Mouse (Mus musculus) intestine, embryonic 14.5 days (tissue): ENCODE data around the gene Hist1h3f. TPM values are rescaled to one million over a fixed set of nuclear protein-coding genes. Genes with fewer than 3 reads are reported as not detected.
"Not testable (repeated sequence)": the region's sequence is repeated elsewhere in the genome, so short reads cannot be mapped to it uniquely, and the experiment has no call there.

Source experiments
- ATAC-seq: fragments of 200-750 bp; cut with Nextera tagmentation; replicated peaks from 2 replicates; pipeline ENCODE4 v1.8.0; 2017; ENCODE audit warnings: low read depth, moderate number of reproducible peaks, moderate TSS enrichment, moderate library complexity; ENCODE audit not compliant: low FRiP score, low TSS enrichment
- DNase-seq: peaks from one replicate; pipeline ENCODE4 v3.0.0-alpha.2; 2018; ENCODE audit warnings: low spot score
- H3K27ac ChIP-seq: fragments of 300-500 bp; sonication (generic); 2 replicates; pipeline ENCODE4 v1.5.1; 2014; ENCODE audit warnings: low read depth, mild to moderate bottlenecking, control low read depth
- H3K27me3 ChIP-seq: fragments of 300-500 bp; sonication (generic); replicated peaks from 2 replicates; pipeline ENCODE4 v1.6.1; 2014; ENCODE audit warnings: low read length, control low read depth; ENCODE audit not compliant: control insufficient read depth, insufficient read depth
- H3K36me3 ChIP-seq: fragments of 300-500 bp; sonication (generic); 2 replicates; pipeline ENCODE4 v1.6.1; 2014; ENCODE audit warnings: low read length, control low read depth; ENCODE audit not compliant: control insufficient read depth, insufficient read depth
- H3K4me1 ChIP-seq: fragments of 300-500 bp; sonication (generic); replicated peaks from 2 replicates; pipeline ENCODE4 v1.6.1; 2014; ENCODE audit warnings: low read length, control low read depth, mixed read lengths; ENCODE audit not compliant: control insufficient read depth, insufficient read depth
- H3K4me2 ChIP-seq: fragments of 300-500 bp; sonication (generic); 2 replicates; pipeline ENCODE4 v1.6.1; 2014; ENCODE audit warnings: low read length
- H3K4me3 ChIP-seq: fragments of 300-500 bp; sonication (generic); 2 replicates; pipeline ENCODE4 v1.5.1; 2014; ENCODE audit warnings: low read depth, low read length, control low read depth, mixed read lengths
- H3K9ac ChIP-seq: fragments of 300-500 bp; sonication (generic); 2 replicates; pipeline ENCODE4 v1.6.1; 2014; ENCODE audit warnings: mild to moderate bottlenecking, low read length
- H3K9me3 ChIP-seq: fragments of 300-500 bp; sonication (generic); 2 replicates; pipeline ENCODE4 v1.6.1; 2016; ENCODE audit warnings: low read length, control low read depth; ENCODE audit not compliant: control insufficient read depth
- WGBS: fragments of 180-500 bp; shearing (Covaris S2); extraction: QIAGEN DNeasy Blood & Tissue Kit; methylation state at CpG from one replicate; pipeline ENCODE4 v1.1.7; 2014; 5-methylcytosine and 5-hydroxymethylcytosine counted together
- polyA plus RNA-seq: library from polyadenylated mRNA; unstranded; fragments of >200 nt; fragmentation: Nextera tagmentation; extraction: Ambion mirVana; gene quantifications from 2 replicates; pipeline ENCODE4 v1.2.1, GENCODE M21; 2014

Gene Hist1h3f
- polyA plus RNA-seq, 1 experiment from 2014 or later = 1.1 TPM

DNA sequence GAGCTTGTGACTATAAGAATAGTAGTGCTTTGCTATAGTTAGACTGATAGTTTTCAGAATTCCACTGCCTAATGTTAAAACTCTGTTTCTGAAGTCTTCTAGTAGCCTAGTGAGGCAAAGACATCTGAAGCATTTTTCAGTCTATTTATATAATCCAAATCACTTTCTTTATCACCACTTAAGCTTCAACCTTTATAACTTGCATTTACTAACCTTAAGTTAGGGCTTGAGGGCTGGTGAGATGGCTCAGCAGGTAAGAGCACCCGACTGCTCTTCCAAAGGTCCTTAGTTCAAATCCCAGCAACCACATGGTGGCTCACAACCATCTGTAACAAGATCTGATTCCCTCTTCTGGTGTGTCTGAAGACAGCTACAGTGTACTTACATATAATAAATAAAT is 4.0 kb upstream of the Hist1h3f start:
- DNase-seq, H3K27ac ChIP-seq, H3K27me3 ChIP-seq, H3K4me2 ChIP-seq, H3K9me3 ChIP-seq, H3K4me1 ChIP-seq, ATAC-seq, H3K9ac ChIP-seq, H3K4me3 ChIP-seq, H3K36me3 ChIP-seq: not testable (repeated sequence)
- WGBS = 64% methylated on average over 1 of the region's 1 CpGs

DNA sequence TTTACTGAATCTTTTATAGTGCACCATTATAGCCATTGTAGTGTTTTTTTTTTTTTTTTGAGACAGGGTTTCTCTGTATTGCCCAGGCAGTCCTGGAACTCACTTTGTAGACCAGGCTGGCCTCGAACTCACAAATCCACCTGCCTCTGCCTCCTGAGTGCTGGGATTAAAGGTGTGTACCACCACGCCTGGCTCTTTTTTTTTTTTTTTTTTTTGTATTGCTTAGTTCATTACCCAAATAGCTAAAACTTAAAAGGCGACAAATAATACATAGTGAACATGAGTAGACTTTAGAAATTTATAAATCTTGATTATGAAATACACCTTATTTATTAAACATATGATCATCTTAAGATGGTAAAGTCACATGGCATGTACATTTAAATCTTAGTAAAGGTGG is 2.4 kb upstream of the Hist1h3f start:
- DNase-seq (no peak), ATAC-seq (no peak)
- Histone ChIP-seq H3K27ac (no peak overlapping the region), H3K4me1 (peaks cover 3% of the 10 kb centered on the region; the same call in 1 of the 2 replicates), H3K9ac (no peak overlapping the region), H3K4me2 (peak overlapping the region; percentile 94), H3K4me3 (no peak overlapping the region), H3K27me3 (no peaks in the 10 kb centered on the region), H3K36me3 (no peaks in the 10 kb centered on the region), H3K9me3 (no peaks in the 10 kb centered on the region)
- 78% methylated on average over 3 of the region's 3 CpGs for WGBS

DNA sequence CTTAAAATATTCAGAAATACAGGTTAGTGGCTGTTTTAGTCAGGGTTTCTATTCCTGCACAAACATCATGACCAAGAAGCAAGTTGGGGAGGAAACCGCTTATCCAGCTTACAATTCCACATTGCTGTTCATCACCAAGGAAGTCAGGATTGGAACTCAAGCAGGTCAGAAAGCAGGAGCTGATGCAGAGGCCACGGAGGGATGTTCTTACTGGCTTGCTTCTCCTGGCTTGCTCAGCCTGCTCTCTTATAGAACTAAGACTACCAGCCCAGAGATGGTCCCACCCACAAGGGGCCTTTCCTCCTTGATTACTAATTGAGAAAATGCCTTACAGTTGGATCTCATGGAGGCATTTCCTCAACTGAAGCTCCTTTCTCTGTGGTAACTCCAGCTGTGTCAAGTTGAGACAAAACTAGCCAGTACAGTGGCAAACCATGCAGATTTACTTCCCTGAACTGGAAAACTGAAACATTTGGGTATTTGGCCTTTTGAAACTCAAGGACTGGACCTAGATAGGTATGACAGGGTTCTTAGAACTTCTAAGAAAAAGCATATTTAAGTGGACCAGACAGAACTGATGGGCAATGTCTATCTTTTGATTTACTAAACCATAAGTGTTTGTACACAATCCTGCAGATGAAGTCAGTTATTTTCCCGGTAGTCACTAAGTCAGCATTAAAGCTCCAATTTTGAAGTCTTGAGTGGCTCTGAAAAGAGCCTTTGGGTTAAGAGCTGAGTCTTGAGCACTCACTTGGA is 1.4 kb upstream of the Hist1h3f start:
- ATAC-seq, H3K36me3 ChIP-seq, H3K27me3 ChIP-seq, H3K4me1 ChIP-seq, H3K9me3 ChIP-seq: not testable (repeated sequence)
- Histone ChIP-seq H3K27ac (peak overlapping the region; percentile 98), H3K4me3 (peak overlapping the region; percentile 53), H3K4me2 (peak overlapping the region; percentile 94), H3K9ac (peak overlapping the region; percentile 53)
- DNase-seq = peak; percentile 57
- 9% methylated on average over 3 of the region's 3 CpGs for WGBS

DNA sequence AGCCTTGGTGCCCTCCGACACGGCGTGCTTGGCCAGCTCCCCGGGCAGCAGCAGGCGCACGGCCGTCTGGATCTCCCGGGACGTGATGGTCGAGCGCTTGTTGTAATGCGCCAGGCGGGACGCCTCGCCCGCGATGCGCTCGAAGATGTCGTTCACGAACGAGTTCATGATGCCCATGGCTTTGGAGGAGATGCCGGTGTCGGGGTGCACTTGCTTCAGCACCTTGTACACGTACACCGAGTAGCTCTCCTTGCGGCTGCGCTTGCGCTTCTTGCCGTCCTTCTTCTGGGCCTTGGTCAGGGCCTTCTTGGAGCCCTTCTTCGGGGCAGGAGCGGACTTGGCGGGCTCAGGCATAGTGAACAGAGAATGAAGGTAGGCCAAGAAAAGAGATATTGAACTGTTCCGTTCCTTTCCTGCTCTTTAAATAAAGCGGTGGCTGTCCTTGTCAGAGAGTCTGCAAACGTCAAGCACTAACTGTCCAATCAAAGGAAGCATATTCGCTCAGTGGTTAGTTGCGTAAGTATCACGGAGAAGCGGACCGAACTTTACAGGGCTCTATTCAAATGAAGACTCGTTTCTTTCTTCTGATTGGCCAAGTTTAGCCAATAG is 749 bp upstream of the Hist1h3f start, which contains the start of gene Hist1h2bh:
Gene Hist1h2bh (minus strand): TSS at position 394 of the 609 bp plus-strand sequence.
- WGBS = 0% methylated on average over 32 of the region's 42 CpGs
- peak; percentile 92 for ATAC-seq
- not testable (repeated sequence) for H3K27me3 ChIP-seq

DNA sequence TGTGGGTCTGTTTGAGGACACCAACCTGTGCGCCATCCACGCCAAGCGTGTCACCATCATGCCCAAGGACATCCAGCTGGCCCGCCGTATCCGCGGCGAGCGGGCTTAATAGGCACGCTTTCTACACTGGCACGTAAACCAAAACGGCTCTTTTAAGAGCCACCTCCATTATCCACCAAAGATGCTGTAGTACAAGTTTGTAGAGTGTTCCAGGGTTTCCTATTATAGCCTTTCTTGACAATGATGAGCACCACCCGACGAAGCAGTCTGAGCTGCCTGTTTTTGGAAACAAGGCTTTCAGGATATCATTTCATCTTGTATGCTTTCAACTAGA is 902 bp downstream of the Hist1h3f start:
- ATAC-seq, H3K27me3 ChIP-seq, H3K9me3 ChIP-seq, H3K4me1 ChIP-seq, H3K36me3 ChIP-seq: not testable (repeated sequence)
- Histone ChIP-seq H3K4me2 (peak overlapping the region; percentile 37), H3K9ac (peak overlapping the region; percentile 77), H3K4me3 (peak overlapping the region; percentile 53), H3K27ac (peak overlapping the region; percentile 98)
- peak; percentile 58 for DNase-seq
- WGBS = 1% methylated on average over 13 of the region's 14 CpGs

More for the DNA sequence above, 749 bp upstream of the Hist1h3f start, which contains the start of gene Hist1h2bh:
- not testable (repeated sequence) for H3K9me3 ChIP-seq, H3K4me1 ChIP-seq, H3K36me3 ChIP-seq
- peak within 1 kb of the TSS; percentile 77 for H3K9ac ChIP-seq
- H3K4me2 ChIP-seq = peak within 1 kb of the TSS; percentile 94
- H3K27ac ChIP-seq = peak within 1 kb of the TSS; percentile 98
- peak within 1 kb of the TSS; percentile 53 for H3K4me3 ChIP-seq
- peak; percentile 86 for DNase-seq

DNA sequence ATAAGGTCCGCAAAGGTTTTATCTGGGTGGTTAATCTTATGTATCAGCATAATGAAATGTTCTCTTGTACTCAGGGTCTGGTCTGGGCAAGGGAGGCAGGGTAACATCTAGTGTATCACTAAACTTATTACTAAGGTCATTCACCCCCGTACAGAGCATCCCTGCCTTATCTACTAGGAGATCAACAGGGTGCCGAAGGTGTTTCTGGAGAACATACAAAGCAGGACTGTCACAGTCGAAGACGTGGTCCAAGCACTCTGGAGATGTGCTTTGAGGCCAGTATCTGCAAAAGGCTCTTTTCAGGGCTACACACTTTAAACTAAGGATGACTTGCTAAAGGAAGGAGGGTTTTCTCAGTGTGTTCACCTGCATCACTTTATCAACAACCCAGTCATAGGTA is 2.8 kb downstream of the Hist1h3f start:
- no peak overlapping the region for H3K4me3 ChIP-seq
- H3K9me3 ChIP-seq = no peaks in the 10 kb centered on the region
- ATAC-seq (no peak), DNase-seq (no peak)
- H3K27ac ChIP-seq = no peak overlapping the region
- WGBS = 66% methylated on average over 5 of the region's 5 CpGs
- H3K36me3 ChIP-seq = no peaks in the 10 kb centered on the region
- H3K4me1 ChIP-seq = peaks cover 3% of the 10 kb centered on the region; the same call in 1 of the 2 replicates
- no peak overlapping the region for H3K9ac ChIP-seq
- no peaks in the 10 kb centered on the region for H3K27me3 ChIP-seq
- H3K4me2 ChIP-seq = no peak overlapping the region

DNA sequence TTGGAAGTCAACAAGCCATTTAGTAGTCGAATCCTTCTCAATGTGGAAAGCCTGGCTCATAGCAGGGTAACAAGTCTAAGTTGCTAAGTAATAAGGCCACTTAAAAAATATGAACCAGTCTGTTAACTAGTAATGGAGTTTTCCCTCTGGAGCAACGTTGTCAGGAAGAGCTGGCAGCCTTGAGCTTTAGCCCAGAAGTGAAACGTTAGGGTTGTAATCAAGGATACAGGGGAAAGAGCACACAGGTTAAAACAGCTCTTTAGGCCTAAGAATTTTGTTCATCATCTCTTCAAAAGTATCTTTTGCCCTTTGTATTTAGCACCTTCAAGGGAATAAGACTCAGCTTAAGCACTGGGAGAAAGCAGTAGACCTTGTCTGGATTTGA is 6.9 kb downstream of the Hist1h3f start:
- DNase-seq (no peak), ATAC-seq (no peak)
- H3K9ac ChIP-seq = peak overlapping the region; percentile 71

DNA sequence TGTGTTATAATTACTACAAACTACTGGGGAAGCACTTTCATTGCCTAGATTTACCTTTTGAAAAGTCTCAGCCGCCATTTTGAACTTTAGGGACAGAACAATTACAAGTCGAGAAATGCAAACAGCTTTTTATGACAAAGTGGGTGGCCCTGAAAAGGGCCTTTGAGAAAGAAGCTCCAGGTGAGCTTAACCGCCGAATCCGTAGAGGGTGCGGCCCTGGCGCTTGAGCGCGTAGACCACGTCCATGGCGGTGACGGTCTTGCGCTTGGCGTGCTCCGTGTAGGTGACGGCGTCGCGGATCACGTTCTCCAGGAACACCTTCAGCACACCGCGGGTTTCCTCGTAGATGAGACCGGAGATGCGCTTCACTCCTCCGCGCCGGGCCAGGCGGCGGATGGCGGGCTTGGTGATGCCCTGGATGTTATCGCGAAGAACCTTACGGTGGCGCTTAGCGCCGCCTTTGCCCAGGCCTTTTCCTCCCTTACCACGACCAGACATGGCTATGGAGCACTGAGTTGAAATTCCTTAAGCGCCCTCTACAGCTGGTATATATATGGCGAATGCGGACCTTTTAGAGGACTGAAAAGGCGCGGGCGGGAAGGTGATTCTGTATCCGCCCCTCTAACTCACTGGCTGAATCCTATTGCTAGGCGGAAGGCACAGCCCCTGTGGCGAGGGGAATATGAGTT is 7.4 kb downstream of the Hist1h3f start, which contains the start of gene Hist1h4f:
Gene Hist1h4f (minus strand): TSS at position 503 of the 689 bp plus-strand sequence.
- Histone ChIP-seq H3K27ac (peak within 1 kb of the TSS; percentile 94), H3K4me3 (peak within 1 kb of the TSS; percentile 42), H3K9ac (peak within 1 kb of the TSS; percentile 71), H3K4me2 (peak within 1 kb of the TSS; percentile 72), H3K4me1 (peaks cover 12% of the 10 kb centered on the region)
- ATAC-seq (peak; percentile 83), DNase-seq (peak; percentile 99)
- not testable (repeated sequence) for H3K27me3 ChIP-seq, H3K36me3 ChIP-seq, H3K9me3 ChIP-seq
- WGBS = under 1% methylated on average over 42 of the region's 47 CpGs

More for the DNA sequence above, 6.9 kb downstream of the Hist1h3f start:
- Histone ChIP-seq H3K27me3 (no peaks in the 10 kb centered on the region), H3K27ac (peak overlapping the region; percentile 94), H3K36me3 (no peaks in the 10 kb centered on the region), H3K4me1 (peaks cover 12% of the 10 kb centered on the region), H3K4me2 (peak overlapping the region; percentile 72), H3K4me3 (peak overlapping the region; percentile 42), H3K9me3 (no peaks in the 10 kb centered on the region)
- 6% methylated on average over 3 of the region's 3 CpGs for WGBS
